Mouse (Mus musculus): ENCODE measurements around the gene Dcdc2b.

DNA sequence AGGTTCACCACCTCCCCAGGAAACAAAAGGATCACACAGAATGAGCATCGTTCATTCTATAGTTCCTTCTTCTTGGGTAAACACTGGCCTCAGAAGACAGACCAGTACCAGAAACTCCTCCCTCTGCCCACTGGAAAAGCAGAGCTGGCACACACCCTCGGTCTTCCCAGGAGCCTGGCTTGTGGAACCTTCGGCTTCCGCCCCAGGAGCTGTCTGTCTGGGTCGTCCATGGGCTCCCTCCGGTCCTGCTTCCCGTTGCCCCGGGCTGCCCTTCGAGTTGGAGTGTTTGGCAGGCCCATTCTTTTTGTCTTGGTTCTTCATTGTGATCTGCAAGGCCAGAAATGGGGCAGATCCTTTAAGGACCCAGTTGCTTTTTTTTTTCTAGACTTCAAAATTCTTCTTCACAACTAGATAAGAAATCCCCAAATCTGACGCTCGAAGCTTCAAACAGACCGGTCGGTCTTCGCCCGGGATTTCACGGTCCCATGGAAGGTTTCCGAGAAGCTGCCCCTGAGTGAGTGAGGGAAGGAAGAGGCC is 26.1 kb upstream of the Dcdc2b start:
- 0 out of 2 replicates have a peak, but pooled peaks have one; percentile 12 for TF ChIP-seq POLR2A (IDR thresholded peaks at IDR 0.05; ENCODE audit: borderline replicate concordance, extremely low read depth, low read depth, low read length)
- TF ChIP-seq CTCF (IDR thresholded peaks at IDR 0.05; ENCODE audit: insufficient read depth, low read length) = no peak
